Mouse (Mus musculus) lung, postnatal 0 days (tissue): Measurements from ENCODE around the gene 3110082I17Rik.

Source experiments
- CTCF ChIP-seq: IDR thresholded peaks from 2 replicates; pipeline ENCODE4 v1.5.1; 2016; ENCODE audit warnings: antibody characterized with exemption, mild to moderate bottlenecking
- EP300 ChIP-seq: IDR thresholded peaks from 2 replicates; pipeline ENCODE4 v1.6.1; 2016; ENCODE audit warnings: antibody characterized with exemption, mild to moderate bottlenecking, control low read depth

DNA sequence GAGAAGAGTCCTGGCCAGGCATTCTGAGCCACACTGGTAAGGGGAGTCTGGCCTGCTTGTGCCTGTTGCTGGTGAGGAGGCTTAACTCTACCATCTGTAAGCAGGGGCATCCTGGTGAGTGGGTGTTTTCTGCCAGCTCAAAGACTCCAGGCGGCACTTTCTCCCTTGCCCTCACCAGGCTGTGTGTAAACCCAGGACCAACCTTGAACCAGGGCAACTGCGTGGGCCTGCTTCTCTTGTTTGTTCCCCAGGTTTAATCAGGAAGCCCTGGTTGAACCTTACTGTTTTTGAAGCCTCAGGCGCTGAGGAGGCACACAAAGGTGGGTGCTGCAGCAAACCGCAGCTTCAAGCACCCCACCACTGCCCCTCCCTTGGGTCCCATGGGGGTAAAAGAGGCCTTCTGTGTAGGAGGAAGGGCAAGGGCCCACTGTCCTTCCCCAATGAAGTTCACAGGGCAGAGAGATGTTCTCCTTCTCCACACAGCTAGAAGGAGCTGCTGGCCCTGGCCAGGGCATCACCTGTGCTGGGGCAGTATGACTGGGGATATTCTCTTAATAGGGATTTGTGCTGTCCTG, 92.4 kb downstream of the 3110082I17Rik start:
- TF ChIP-seq EP300: no peak
- no peak for TF ChIP-seq CTCF
